Mouse (Mus musculus) c-Kit-positive CD71-negative TER-119-negative erythroid progenitor cells, embryonic 14.5 days (primary cell): ENCODE results near the gene Ahsa1.
"Not testable (repeated sequence)": the region's sequence is repeated elsewhere in the genome, so short reads cannot be mapped to it uniquely, and the experiment has no call there.

Experiments used
- DNase-seq: peaks from one replicate; pipeline ENCODE4 v3.0.0-alpha.2; 2013; ENCODE audit warnings: low read depth

Gene Ahsa1

GRCm38 (mm10) chr12:87281766-87282165, 15.5 kb downstream of the Ahsa1 start:
- DNase-seq = no peak

- DNase-seq = no peak
Observed at GRCm38 (mm10) chr12:87282743-87283142, 16.5 kb downstream of the Ahsa1 start.

GRCm38 (mm10) chr12:87283706-87284105, 17.4 kb downstream of the Ahsa1 start:
- DNase-seq = no peak

GRCm38 (mm10) chr12:87284268-87284667, 18.0 kb downstream of the Ahsa1 start:
- no peak for DNase-seq

- no peak for DNase-seq
Observed at GRCm38 (mm10) chr12:87284726-87285125, 18.4 kb downstream of the Ahsa1 start.

- DNase-seq = no peak
Observed at GRCm38 (mm10) chr12:87289100-87289499, 22.8 kb downstream of the Ahsa1 start.

- no peak for DNase-seq
Observed at GRCm38 (mm10) chr12:87293934-87294333, 27.7 kb downstream of the Ahsa1 start.

- no peak for DNase-seq
Observed at GRCm38 (mm10) chr12:87299037-87299656, 32.9 kb downstream of the Ahsa1 start.

- no peak for DNase-seq
Observed at GRCm38 (mm10) chr12:87299657-87300440, 33.6 kb downstream of the Ahsa1 start, which contains the start of gene Ism2. TSS of gene Ism2 (minus strand) at chr12:87299705.

- DNase-seq = no peak
Observed at GRCm38 (mm10) chr12:87300441-87300690, 34.1 kb downstream of the Ahsa1 start.

GRCm38 (mm10) chr12:87301189-87301588, 34.9 kb downstream of the Ahsa1 start:
- DNase-seq = no peak

- DNase-seq = no peak
Observed at GRCm38 (mm10) chr12:87305767-87306583, 39.7 kb downstream of the Ahsa1 start.

- DNase-seq = not testable (repeated sequence)
Observed at GRCm38 (mm10) chr12:87306584-87306844, 40.2 kb downstream of the Ahsa1 start.

- DNase-seq = no peak
Observed at GRCm38 (mm10) chr12:87313098-87313497, 46.8 kb downstream of the Ahsa1 start.

- no peak for DNase-seq
Observed at GRCm38 (mm10) chr12:87317951-87318350, 51.7 kb downstream of the Ahsa1 start.

GRCm38 (mm10) chr12:87319229-87319628, 53.0 kb downstream of the Ahsa1 start:
- no peak for DNase-seq
